Mouse (Mus musculus): ENCODE measurements around the gene Maip1.
A peak's percentile ranks its signal among the peaks of the same experiment; 100 is the strongest.

Gene Maip1

GRCm38 (mm10) chr1:57406187-57407151, at the start of gene Maip1, which contains the start of gene Tyw5:
Gene Maip1, plus strand, starts transcription at chr1:57406328.
Gene Tyw5, minus strand, starts transcription at chr1:57407101.
- peak; percentile 92 for DNase-seq (ENCODE audit: low read depth, low spot score)

DNA sequence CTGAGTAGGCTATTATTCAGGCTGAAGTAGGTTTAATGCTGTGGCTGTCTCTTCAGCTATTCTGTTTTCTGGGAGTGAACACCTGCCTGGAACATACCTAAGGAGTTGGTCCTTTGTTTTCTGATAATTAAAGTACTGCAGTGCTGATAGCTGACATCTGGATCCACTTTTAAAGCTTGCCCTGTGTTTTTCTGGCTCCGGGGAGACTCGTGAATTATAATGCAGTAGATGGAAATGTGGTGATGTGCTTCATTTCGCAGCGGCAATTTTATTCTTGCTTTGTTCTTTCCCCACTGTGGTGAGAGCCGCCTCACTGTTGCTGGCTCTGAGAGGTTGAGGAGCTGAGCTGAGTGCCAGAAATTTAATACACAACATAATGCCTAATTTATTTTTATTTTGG, 47.6 kb upstream of the Maip1 start:
- DNase-seq (ENCODE audit: low read depth, low spot score), result no peak

DNA sequence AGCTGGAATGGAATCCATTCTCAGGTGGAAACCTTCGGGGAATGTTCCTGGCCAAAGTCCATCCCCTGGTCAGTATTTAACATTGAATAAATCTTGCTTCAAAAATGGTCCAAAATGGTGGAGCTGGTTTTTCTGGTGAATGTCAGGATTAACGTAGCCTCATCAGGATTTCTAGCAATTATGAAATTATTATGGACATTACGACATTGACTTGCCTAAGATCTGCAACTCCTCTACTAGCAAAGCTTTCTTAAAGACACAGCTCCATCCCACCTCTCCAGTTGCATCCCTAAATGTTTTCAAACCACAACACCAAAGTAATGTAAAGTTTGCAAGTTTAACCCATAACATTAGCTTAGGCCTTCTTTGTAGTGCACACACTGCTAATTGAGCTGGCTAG, 38.7 kb upstream of the Maip1 start:
- DNase-seq (ENCODE audit: low read depth, low spot score), result no peak

GRCm38 (mm10) chr1:57369111-57369510, 37.0 kb upstream of the Maip1 start:
- DNase-seq (ENCODE audit: low read depth, low spot score), result no peak

GRCm38 (mm10) chr1:57370451-57370850, 35.7 kb upstream of the Maip1 start:
- no peak for DNase-seq (ENCODE audit: low read depth, low spot score)

DNA sequence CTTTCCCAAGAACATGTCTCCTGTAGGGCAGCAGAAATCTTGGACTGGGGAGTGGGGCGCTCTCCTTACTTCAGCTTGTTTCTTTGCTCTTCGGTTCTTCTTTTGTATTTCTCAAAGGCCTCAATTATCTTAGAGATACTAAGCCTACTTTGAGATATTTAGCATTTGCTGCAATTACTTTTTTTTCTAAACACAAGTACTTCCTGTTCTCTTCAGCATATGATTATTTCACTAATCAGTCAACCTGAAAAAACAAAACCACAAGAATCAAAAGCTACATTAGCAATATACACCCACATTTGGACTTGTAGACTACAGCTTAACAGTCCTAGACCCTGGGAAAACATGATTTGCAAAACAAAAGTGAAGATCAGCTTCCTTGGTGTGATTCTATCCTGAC, 30.9 kb upstream of the Maip1 start:
- peak; percentile 20 for DNase-seq (ENCODE audit: low read depth, low spot score)

DNA sequence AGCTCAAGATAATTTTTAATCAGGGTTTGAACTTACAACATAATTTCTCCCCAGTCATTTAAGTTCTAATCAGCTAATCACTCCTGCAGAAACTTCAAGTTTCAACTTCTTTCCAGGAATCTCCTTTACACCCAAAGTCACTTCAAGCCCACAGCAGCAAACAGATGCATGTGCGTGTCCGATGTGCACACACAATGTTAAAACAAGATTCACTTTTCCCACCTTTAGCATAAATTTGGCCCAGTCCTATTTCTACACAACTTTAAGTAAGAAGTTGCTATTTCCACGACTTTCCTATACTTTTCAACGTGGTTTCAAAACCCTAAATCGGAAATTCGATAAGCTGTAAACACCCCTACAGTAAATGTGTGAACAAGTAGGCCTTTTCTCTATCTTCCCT, 29.3 kb upstream of the Maip1 start:
- DNase-seq (ENCODE audit: low read depth, low spot score), result peak; percentile 31

DNA sequence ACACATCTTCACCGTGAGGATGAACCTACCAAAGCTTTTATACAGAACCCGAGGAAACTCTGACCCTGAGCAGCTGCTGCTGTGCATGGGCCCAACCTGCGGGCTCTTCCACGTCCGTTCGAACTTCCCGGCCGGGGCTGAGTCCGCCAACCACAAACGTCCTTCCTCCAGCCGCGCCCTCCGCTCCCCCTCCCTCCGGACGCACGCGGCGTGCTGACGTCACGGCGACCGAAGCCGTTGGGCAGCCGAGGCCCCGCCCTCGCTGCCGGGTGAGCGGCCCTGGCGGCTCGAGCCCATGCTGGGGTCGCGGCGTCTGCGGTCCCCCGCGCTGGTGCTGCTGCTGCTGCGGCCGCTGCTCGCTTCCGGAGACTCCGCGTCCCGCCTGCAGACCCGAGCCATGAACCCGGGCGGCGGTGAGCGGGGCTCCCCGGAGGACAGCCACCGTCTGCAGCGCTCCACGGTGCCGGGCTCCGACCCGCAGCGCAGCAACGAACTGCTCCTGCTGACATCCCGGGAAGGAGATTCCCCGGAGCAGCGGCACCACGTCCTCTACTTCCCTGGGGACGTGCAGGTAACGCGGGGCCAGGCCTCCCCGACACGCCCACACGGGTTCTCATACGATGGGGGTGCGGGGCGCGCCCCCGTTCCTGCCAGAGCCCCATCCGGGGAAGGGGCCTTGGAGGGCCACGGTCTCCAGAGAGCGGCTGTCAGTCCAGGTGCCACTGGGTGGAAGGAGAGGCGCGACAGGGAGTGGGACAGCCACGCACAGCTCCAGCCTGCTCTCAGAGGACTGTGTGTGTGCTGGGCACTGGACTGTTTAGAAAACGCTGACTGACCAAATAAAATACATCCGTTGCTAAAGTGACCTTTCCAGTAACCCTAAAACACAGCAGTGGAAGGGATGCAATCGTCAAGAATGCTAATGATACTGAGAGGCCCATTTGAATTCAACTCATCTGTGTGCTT, 28.5 kb upstream of the Maip1 start, which contains the start of gene 1700066M21Rik:
Gene 1700066M21Rik (plus strand): TSS at position 245 of the 966 bp plus-strand sequence.
- DNase-seq (ENCODE audit: low read depth, low spot score), result peak; percentile 94

DNA sequence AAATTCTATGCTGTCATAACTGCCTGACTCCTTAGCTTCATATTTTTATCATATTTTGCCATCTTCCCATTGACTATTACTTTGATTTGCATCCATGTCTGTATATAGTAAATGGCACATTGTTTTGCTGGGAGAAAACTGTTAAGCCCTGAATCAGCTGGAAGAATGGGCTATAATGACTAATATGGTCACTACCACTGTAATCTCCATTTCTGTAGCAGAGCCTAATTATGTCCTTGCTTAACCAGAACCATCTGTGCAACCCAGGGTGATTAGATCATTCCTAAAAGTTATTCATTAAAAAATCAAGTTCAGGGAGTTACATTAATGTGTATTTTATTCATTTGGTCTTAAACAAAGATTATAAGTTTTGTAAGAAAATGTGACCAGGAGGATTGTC, 19.6 kb upstream of the Maip1 start:
- no peak for DNase-seq (ENCODE audit: low read depth, low spot score)

DNA sequence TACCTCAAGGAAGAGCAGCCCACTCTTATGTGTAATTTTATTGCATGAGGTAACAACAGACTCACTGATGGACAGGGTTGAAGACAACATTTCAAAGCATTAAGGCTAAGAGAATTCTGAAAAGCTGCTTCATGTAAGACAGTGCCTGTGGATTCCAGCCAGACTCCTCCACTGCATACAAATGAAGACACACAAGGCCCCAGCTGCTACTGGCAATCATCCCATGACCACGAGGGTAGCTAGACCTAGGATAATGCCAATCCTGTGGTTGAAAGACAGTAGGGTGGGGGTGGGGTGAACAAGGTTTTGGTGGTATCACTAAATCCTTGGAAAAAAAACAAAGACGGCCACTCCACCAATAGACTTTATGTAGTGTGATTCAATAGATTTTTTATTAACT, 18.3 kb upstream of the Maip1 start:
- DNase-seq (ENCODE audit: low read depth, low spot score), result no peak

- no peak for DNase-seq (ENCODE audit: low read depth, low spot score)
These were observed 17.5 kb upstream of the Maip1 start for GRCm38 (mm10) chr1:57388402-57389155.

GRCm38 (mm10) chr1:57390993-57391790, 14.9 kb upstream of the Maip1 start:
- DNase-seq (ENCODE audit: low read depth, low spot score), result no peak

GRCm38 (mm10) chr1:57392417-57392816, 13.7 kb upstream of the Maip1 start:
- no peak for DNase-seq (ENCODE audit: low read depth, low spot score)

- DNase-seq (ENCODE audit: low read depth, low spot score), result peak; percentile 65
These were observed 12.1 kb upstream of the Maip1 start for GRCm38 (mm10) chr1:57394051-57394450.

- no peak for DNase-seq (ENCODE audit: low read depth, low spot score)
These were observed 5.8 kb upstream of the Maip1 start for GRCm38 (mm10) chr1:57400321-57400720.

- DNase-seq (ENCODE audit: low read depth, low spot score), result no peak
These were observed 5.3 kb upstream of the Maip1 start for GRCm38 (mm10) chr1:57400877-57401276.

DNA sequence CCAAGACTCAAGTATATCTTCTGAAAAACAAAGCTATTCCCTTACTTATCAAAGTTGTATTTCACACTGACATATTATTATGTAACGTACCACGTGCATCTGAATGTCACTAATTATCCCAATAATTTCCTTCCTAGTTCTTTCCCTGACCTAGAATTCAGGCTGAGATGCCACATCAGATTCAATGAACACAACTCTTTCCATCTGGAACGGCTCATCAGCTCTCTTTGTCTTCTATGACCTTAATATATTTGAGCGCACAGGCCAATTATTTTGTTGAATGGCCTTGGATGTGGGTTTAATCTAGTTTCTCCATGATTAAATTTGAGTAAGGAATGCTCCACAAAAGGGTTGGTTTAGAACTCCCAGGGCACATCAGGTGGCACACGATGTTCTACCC, 4.0 kb upstream of the Maip1 start:
- no peak for DNase-seq (ENCODE audit: low read depth, low spot score)

- DNase-seq (ENCODE audit: low read depth, low spot score), result no peak
These were observed 2.9 kb downstream of the Maip1 start for GRCm38 (mm10) chr1:57408994-57409393.

- no peak for DNase-seq (ENCODE audit: low read depth, low spot score)
These were observed 7.3 kb downstream of the Maip1 start for GRCm38 (mm10) chr1:57413397-57413796.

DNA sequence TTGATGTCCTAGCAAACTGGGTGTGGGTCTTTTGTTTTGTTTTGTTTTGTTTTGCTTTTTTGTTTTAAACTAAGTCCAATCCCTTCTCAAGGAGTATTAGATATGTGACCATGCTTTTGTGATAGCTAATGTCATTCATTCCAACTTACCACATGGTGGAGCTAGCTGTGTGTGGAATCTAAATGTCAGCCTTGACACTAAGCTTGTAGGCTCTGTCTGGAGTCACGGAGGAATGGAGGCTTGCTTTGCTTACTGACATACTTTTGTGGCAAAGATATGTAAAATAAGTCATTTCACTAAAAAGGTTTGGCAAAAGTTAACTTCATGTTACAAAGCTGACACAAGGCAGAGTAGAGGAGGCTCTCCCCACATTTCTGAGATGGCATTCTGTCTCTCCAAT, 17.6 kb downstream of the Maip1 start:
- DNase-seq (ENCODE audit: low read depth, low spot score), result peak; percentile 31

Measured in A20 (cell line).